Mouse (Mus musculus) spleen, postnatal 10 days (tissue): ENCODE measurements around the gene Drd4.

Source experiments
- DNase-seq, 2 experiments: peaks; one replicate each; pipeline ENCODE4 v3.0.0; 2021 to 2022; ENCODE audit warnings: low spot score in 2 of 2

Gene Drd4

GRCm38 (mm10) chr7:141335044-141335579 lies 43.3 kb downstream of the Drd4 start:
- DNase-seq = no peak

- DNase-seq = no peak
Measured at GRCm38 (mm10) chr7:141335682-141336081, 43.9 kb downstream of the Drd4 start.

GRCm38 (mm10) chr7:141336296-141336695 lies 44.5 kb downstream of the Drd4 start:
- DNase-seq = no peak

GRCm38 (mm10) chr7:141337716-141338416 lies 46.1 kb downstream of the Drd4 start:
- no peak for DNase-seq

GRCm38 (mm10) chr7:141338576-141339131 lies 46.8 kb downstream of the Drd4 start, which contains the start of gene Eps8l2:
Eps8l2 (plus strand) TSS chr7:141338880.
- peak in 1 of 2 experiments; percentile 59 for DNase-seq

- DNase-seq = no peak
Measured at GRCm38 (mm10) chr7:141339215-141339920, 47.6 kb downstream of the Drd4 start.

GRCm38 (mm10) chr7:141340023-141340422 lies 48.2 kb downstream of the Drd4 start:
- no peak for DNase-seq

GRCm38 (mm10) chr7:141340476-141340875 lies 48.7 kb downstream of the Drd4 start:
- DNase-seq = no peak

GRCm38 (mm10) chr7:141341689-141342226 lies 50.0 kb downstream of the Drd4 start:
- DNase-seq = no peak

- no peak for DNase-seq
Measured at GRCm38 (mm10) chr7:141343230-141343629, 51.4 kb downstream of the Drd4 start.

- DNase-seq = no peak
Measured at GRCm38 (mm10) chr7:141343696-141344095, 51.9 kb downstream of the Drd4 start.

GRCm38 (mm10) chr7:141344787-141345186 lies 53.0 kb downstream of the Drd4 start:
- no peak for DNase-seq
